Mouse (Mus musculus): ENCODE data around the gene Stat5b.

DNA sequence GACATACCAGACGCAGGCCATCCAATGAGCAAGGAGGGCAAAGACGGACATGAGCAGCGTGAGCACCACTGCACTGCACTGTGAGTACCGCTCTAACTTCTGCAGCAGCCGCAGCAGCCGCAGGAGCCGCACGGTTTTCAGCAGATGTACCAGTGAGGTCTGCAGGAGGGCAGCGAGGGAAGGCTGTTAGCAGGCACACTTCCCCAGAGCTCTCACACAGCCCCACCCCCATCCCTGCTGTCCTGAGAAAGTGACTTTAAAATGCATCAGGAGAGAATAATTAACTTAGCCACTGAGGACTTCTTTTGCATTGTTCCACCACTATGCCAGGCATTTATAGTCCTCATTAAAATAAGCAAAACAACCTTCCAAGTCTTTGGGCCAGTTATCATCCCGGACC, 98.2 kb downstream of the Stat5b start:
- TF ChIP-seq TBP (IDR thresholded peaks at IDR 0.05; ENCODE audit: low read depth, low read length) (no peak), POLR2A (IDR thresholded peaks at IDR 0.05; ENCODE audit: control insufficient read depth in 1 of 2, insufficient read depth in 1 of 2, low read depth in 1 of 2, low read length in 2 of 2, poor library complexity in 1 of 2) (no peak), EP300 (IDR thresholded peaks at IDR 0.05; ENCODE audit: low read depth in 1 of 2, low read length in 2 of 2) (no peak), BHLHE40 (IDR thresholded peaks at IDR 0.05; ENCODE audit: borderline replicate concordance, low read depth, low read length) (no peak), MAX (IDR thresholded peaks at IDR 0.05; ENCODE audit: low read length) (no peak), CTCF (IDR thresholded peaks at IDR 0.05 in 2 of 3, conservative IDR thresholded peaks at IDR 0.05 in 1 of 3; ENCODE audit: control insufficient read depth in 1 of 3, insufficient read depth in 1 of 3, low read depth in 2 of 3, low read length in 3 of 3, poor library complexity in 1 of 3, severe bottlenecking in 1 of 3) (no peak), GATA1 (IDR thresholded peaks at IDR 0.05; ENCODE audit: low read depth, low read length) (no peak), RCOR1 (IDR thresholded peaks at IDR 0.05; ENCODE audit: low read depth, low read length) (no peak), MXI1 (IDR thresholded peaks at IDR 0.05; ENCODE audit: low read depth, low read length) (no peak), ZNF384 (IDR thresholded peaks at IDR 0.05; ENCODE audit: low read depth, low read length) (no peak), GABPA (IDR thresholded peaks at IDR 0.05; ENCODE audit: low read depth, low read length) (no peak), TCF12 (IDR thresholded peaks at IDR 0.05; ENCODE audit: low read depth, low read length) (no peak), TAL1 (IDR thresholded peaks at IDR 0.05; ENCODE audit: low read length) (no peak), UBTF (IDR thresholded peaks at IDR 0.05; ENCODE audit: borderline replicate concordance, insufficient read depth, low read depth, low read length) (no peak)

All from MEL (cell line).